15 mouse cellular contexts compared by ENCODE assay signal in genomic region chr8:13660323-13660722, GRCm38 (mm10). TPM values are rescaled to one million over a fixed set of nuclear protein-coding genes. Genes with fewer than 3 reads are reported as not detected.
DNase-seq lines count a peak whose midpoint lies in the region; ATAC-seq and TF ChIP-seq lines count a peak whose summit lies in the region.
"Had no signal": no experiment of that assay in that cellular context is flagged by ENCODE, and none has a peak within 500 bp of the region (broad histone marks: within the 10 kb centered on the region; RNA-seq: fewer than 3 reads in every experiment).

No protein-coding gene starts in this region.

- no peak for DNase-seq in heart, postnatal 0 days (ENCODE audit: low spot score)
- no peak for DNase-seq in heart, postnatal 4 days
- DNase-seq in CD4-positive, CD25-positive, alpha-beta regulatory T cell, adult 2 months (ENCODE audit: low read depth, low spot score) = peak; percentile 73
- peak; percentile 71 for DNase-seq in naive thymus-derived CD4-positive, alpha-beta T cell, adult 2 months (ENCODE audit: low read depth)
- DNase-seq in urinary bladder, postnatal 4 days (ENCODE audit: low spot score in 2 of 2) = no peak
- DNase-seq in urinary bladder, adult 2 months (ENCODE audit: low spot score) = no peak
- no peak for DNase-seq in left cerebral cortex, adult 11 months (ENCODE audit: low spot score)
- DNase-seq: cerebellum, adult 9-10 months; kidney, adult 8-10 months had no signal

- no peaks in the 10 kb centered on the region for H3K9me3 ChIP-seq in heart, postnatal 0 days (replicated peaks; ENCODE audit: control insufficient read depth, low read length)
- H3K9me3 ChIP-seq: midbrain, embryonic 12.5 days had no signal

- TF ChIP-seq EP300 in heart, postnatal 0 days (IDR thresholded peaks at IDR 0.05; ENCODE audit: low read depth) = no peak

- TF ChIP-seq POLR2A in bone marrow macrophage, adult 2 months (IDR thresholded peaks at IDR 0.05; ENCODE audit: borderline replicate concordance, low read depth, low read length) = no peak

- H3K4me2 ChIP-seq in heart, postnatal 0 days (ENCODE audit: low read depth, low read length) = no peak overlapping the region
- H3K4me2 ChIP-seq: midbrain, embryonic 12.5 days had no signal

- 0 out of 2 replicates have a peak overlapping the region, but pooled peaks have one; percentile 1 for H3K9ac ChIP-seq in heart, postnatal 0 days (replicated peaks; ENCODE audit: low read depth, low read length)
- H3K9ac ChIP-seq: midbrain, embryonic 12.5 days had no signal

- H3K4me3 ChIP-seq in heart, postnatal 0 days (ENCODE audit: low read depth, low read length) = no peak overlapping the region
- no peak overlapping the region for H3K4me3 ChIP-seq in bone marrow macrophage, adult 2 months (ENCODE audit: insufficient read depth, low read length)
- H3K4me3 ChIP-seq: midbrain, embryonic 12.5 days had no signal

- H3K4me1 ChIP-seq in heart, postnatal 0 days (ENCODE audit: control insufficient read depth, insufficient read depth) = peaks cover 42% of the 10 kb centered on the region
- H3K4me1 ChIP-seq in bone marrow macrophage, adult 2 months (ENCODE audit: control insufficient read depth, insufficient read depth, low read length) = peaks cover 34% of the 10 kb centered on the region
- H3K4me1 ChIP-seq: midbrain, embryonic 12.5 days had no signal

- no peaks in the 10 kb centered on the region for H3K27me3 ChIP-seq in heart, postnatal 0 days (ENCODE audit: control insufficient read depth, insufficient read depth, low read length)
- H3K27me3 ChIP-seq: midbrain, embryonic 12.5 days; Patski had no signal

- no peak for TF ChIP-seq CTCF in heart, postnatal 0 days (IDR thresholded peaks at IDR 0.05; ENCODE audit: low read depth)
- no peak for TF ChIP-seq CTCF in bone marrow macrophage, adult 2 months (IDR thresholded peaks at IDR 0.05; ENCODE audit: low read depth, low read length)

- whole genome bisulfite sequencing in heart, postnatal 0 days = 63% methylated on average over 13 of the region's 13 CpGs

- H3K27ac ChIP-seq in heart, postnatal 0 days (ENCODE audit: low read depth) = 0 out of 2 replicates have a peak overlapping the region, but pooled peaks have one; percentile 30
- peak overlapping the region; percentile 7; the same call in 1 of the 2 replicates for H3K27ac ChIP-seq in bone marrow macrophage, adult 2 months (ENCODE audit: insufficient read depth, low read depth, low read length)
- H3K27ac ChIP-seq: midbrain, embryonic 12.5 days had no signal

- H3K36me3 ChIP-seq in heart, postnatal 0 days (replicated peaks; ENCODE audit: control insufficient read depth, insufficient read depth, low read length) = no peaks in the 10 kb centered on the region
- H3K36me3 ChIP-seq: midbrain, embryonic 12.5 days had no signal

- 0 out of 2 replicates have a peak, but pooled peaks have one; percentile 42 for ATAC-seq in heart, postnatal 0 days (ENCODE audit: insufficient read depth, low read depth)
- ATAC-seq: hindbrain, embryonic 16.5 days; Patski had no signal

RNA-seq across cellular contexts. Expression of gene Rasa3, which starts 17.1 kb away (rescaled TPM):
- total RNA-seq in heart, postnatal 0 days (2014; rRNA removed; ENCODE audit: low replicate concordance) = 27.7 and 29.9 TPM in 2 replicates
- 11.8 and 13.2 TPM in 2 replicates for polyA plus RNA-seq in heart, postnatal 0 days (2015; fragmentation: Nextera tagmentation; extraction: Ambion mirVana)
- total RNA-seq in heart, postnatal 4 days (2021) = 10 to 100 TPM; 27.4 to 31.1 TPM
- polyA plus RNA-seq in bone marrow macrophage, adult 2 months (2012; ENCODE audit: insufficient read depth, insufficient read length, missing spikeins) = 69.3 and 83.2 TPM in 2 replicates
- polyA plus RNA-seq in urinary bladder, adult 2 months (2012; rRNA removed) = 49.5 and 51.4 TPM in 2 replicates

RNA-seq across cellular contexts. Expression of gene Cfap97d2, which starts 45.4 kb away (rescaled TPM):
- total RNA-seq in heart, postnatal 0 days (2014; rRNA removed; ENCODE audit: low replicate concordance) = not detected in 2 replicates
- polyA plus RNA-seq in heart, postnatal 0 days (2015; fragmentation: Nextera tagmentation; extraction: Ambion mirVana) = 0.10 TPM in 1 of 2 replicates, not detected in the other
- total RNA-seq in heart, postnatal 4 days (2021) = not detected
- 0.84 TPM in 1 of 2 replicates, not detected in the other for polyA plus RNA-seq in bone marrow macrophage, adult 2 months (2012; ENCODE audit: insufficient read depth, insufficient read length, missing spikeins)
- 0.11 and 0.27 TPM in 2 replicates for polyA plus RNA-seq in urinary bladder, adult 2 months (2012; rRNA removed)
- total RNA-seq: adrenal gland, adult 18-20 months had no signal
- polyA plus RNA-seq: heart, embryonic 16.5 days; Patski had no signal

Comparison
In these comparisons a context has a peak if more than half of its experiments do, and no peak if none do; other contexts are left out.
1. DNase-seq: peak in CD4-positive, CD25-positive, alpha-beta regulatory T cell, adult 2 months (single experiment) and naive thymus-derived CD4-positive, alpha-beta T cell, adult 2 months (single experiment); none in heart, postnatal 0 days (single experiment), heart, postnatal 4 days (single experiment), urinary bladder, postnatal 4 days (0 of 2), urinary bladder, adult 2 months (single experiment) and left cerebral cortex, adult 11 months (single experiment).